Mouse (Mus musculus) myocyte (in vitro differentiated cells): ENCODE results near the gene Fam181b.

Experiments used
- E2F4 ChIP-seq: IDR thresholded peaks from one replicate; pipeline ENCODE4 v1.6.1; 2011; ENCODE audit warnings: mild to moderate bottlenecking, control low read depth, moderate library complexity; ENCODE audit not compliant: insufficient read depth
- MAX ChIP-seq: IDR thresholded peaks from one replicate; pipeline ENCODE4 v1.6.1; 2011; ENCODE audit warnings: low read depth, mild to moderate bottlenecking, control low read depth
- MYOD1 ChIP-seq, 3 experiments: IDR thresholded peaks; one replicate each; pipeline ENCODE4 v1.6.1; 2011; ENCODE audit warnings: control low read depth in 2 of 3, low read depth in 2 of 3, mild to moderate bottlenecking in 2 of 3, moderate library complexity in 1 of 3; ENCODE audit not compliant: insufficient read length in 2 of 3, control insufficient read depth in 1 of 3
- MYOG ChIP-seq, 3 experiments: IDR thresholded peaks; one replicate each; pipeline ENCODE4 v1.6.1; 2011; ENCODE audit warnings: control low read depth in 2 of 3, low read depth in 2 of 3, mild to moderate bottlenecking in 2 of 3; ENCODE audit not compliant: insufficient read length in 2 of 3, control insufficient read depth in 1 of 3, insufficient read depth in 1 of 3
- POLR2A ChIP-seq: IDR thresholded peaks from one replicate; pipeline ENCODE4 v1.6.1; 2011; ENCODE audit warnings: low read depth, mild to moderate bottlenecking, control low read depth, moderate library complexity; ENCODE audit not compliant: insufficient read length
- POLR2AphosphoS2 ChIP-seq: IDR thresholded peaks from one replicate; pipeline ENCODE4 v1.6.1; 2011; ENCODE audit warnings: low read depth, control low read depth; ENCODE audit not compliant: insufficient read length
- TCF12 ChIP-seq: IDR thresholded peaks from one replicate; pipeline ENCODE4 v1.6.1; 2011; ENCODE audit warnings: mild to moderate bottlenecking, control low read depth; ENCODE audit not compliant: poor library complexity, insufficient read depth, severe bottlenecking
- USF1 ChIP-seq: IDR thresholded peaks from one replicate; pipeline ENCODE4 v1.6.1; 2011; ENCODE audit warnings: low read depth, mild to moderate bottlenecking, control low read depth, moderate library complexity

DNA sequence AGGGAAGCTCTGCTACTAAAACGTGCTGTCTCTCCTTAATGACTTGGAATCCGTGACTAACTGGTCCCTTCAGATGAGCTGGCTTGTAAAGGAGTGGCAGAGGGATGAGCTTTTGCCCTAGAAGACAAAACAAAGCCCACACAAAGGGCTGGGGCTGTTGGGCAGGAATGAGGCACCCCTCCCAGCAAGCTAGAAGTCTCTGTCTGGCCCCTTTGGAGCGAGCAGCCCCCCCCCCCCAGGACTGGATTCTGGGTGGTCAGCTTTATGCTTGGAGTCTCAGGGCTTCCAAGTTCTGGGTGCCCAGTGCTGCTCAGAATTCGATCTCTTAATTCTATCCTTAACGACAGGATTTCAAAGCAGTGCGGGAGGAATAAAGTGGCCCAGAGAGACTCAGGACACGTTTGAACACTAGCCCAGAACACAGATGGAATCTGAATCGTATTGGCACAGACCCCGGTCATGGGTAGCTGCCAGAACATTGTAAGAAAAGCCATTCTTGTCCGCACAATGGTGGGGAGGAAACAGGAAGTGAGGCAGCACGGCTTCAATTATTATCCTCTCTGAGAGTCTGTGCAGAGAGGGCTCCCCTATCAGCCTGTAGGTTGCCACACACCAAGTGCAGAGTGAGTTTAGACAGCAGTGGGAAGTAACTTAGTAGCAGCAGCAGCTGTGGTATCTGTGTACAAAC is 13.8 kb downstream of the Fam181b start:
- TF ChIP-seq MAX (no peak), POLR2AphosphoS2 (no peak), E2F4 (no peak), POLR2A (no peak), MYOD1 (IDR thresholded peaks at IDR 0.05; ENCODE audit: control insufficient read depth in 1 of 3, insufficient read length in 2 of 3, low read depth in 2 of 3) (no peak), USF1 (no peak), TCF12 (no peak), MYOG (IDR thresholded peaks at IDR 0.05; ENCODE audit: control insufficient read depth in 1 of 3, insufficient read depth in 1 of 3, insufficient read length in 2 of 3, low read depth in 2 of 3) (no peak)
